Mouse (Mus musculus) hematopoietic multipotent progenitor cell, adult 10-12 weeks (in vitro differentiated cells): ENCODE results near the gene Sod1. TPM values are rescaled to one million over a fixed set of nuclear protein-coding genes. Genes with fewer than 3 reads are reported as not detected.

Experiments
- polyA plus RNA-seq: library from polyadenylated mRNA; stranded (reverse); fragments of >175 nt; gene quantifications from 2 replicates; pipeline ENCODE4 v1.2.3, GENCODE M21; 2012; ENCODE audit warnings: low replicate concordance

Sod1 gene
- polyA plus RNA-seq, result 272 and 405 TPM in 2 replicates

DNA sequence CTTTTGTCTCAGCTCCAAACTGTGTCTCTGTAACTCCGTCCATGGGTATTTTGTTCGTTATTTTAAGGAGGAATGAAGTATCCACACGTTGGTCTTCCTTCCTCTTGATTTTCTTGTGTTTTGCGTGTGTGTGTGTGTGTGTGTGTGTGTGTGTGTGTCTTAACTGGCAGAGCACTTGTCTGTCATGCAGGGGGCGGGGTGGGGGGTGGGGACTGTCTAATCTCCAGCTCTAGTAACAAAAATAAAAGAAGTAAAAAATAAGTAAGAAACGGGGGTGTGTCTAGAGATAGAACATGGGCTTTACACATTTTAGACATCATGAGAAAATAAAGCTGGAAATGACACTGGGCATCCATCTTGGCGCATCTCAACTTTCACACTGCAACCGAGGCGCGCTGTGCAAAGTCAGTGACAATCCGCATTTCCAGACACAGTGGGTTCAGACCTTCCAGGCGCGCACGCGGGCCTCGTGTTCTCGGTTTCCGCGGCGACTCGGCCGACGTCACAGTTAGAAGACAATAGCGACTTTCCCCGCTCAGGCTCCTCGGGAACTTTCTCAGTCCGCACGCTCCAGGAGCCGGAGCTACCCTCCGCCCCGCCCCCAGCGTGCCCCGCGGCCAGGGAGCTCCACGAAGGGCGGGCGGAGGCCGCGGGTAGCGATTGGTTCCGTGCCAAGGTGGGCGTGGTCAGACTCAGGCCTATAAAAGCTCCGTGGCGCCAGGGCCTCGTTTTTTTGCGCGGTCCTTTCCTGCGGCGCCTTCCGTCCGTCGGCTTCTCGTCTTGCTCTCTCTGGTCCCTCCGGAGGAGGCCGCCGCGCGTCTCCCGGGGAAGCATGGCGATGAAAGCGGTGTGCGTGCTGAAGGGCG lies at the start of gene Sod1:
Gene Sod1 (plus strand): TSS at position 729 of the 866 bp plus-strand sequence.

Other genes starting within 250 kb of the Sod1 start
- gene Tiam1, start 77.0 kb upstream of the Sod1 start, polyA plus RNA-seq, result 13.3 and 46.6 TPM in 2 replicates
- 171 and 231 TPM in 2 replicates for gene Scaf4, start 63.7 kb downstream of the Sod1 start, polyA plus RNA-seq
- 0.13 and 0.23 TPM in 2 replicates for gene Hunk, start 165.3 kb downstream of the Sod1 start, polyA plus RNA-seq